Mouse (Mus musculus) embryonic facial prominence, embryonic 15.5 days (tissue): ENCODE results near the gene Sdcbp2. TPM values are rescaled to one million over a fixed set of nuclear protein-coding genes. Genes with fewer than 3 reads are reported as not detected.

Experiments used
- ATAC-seq: fragments of 200-750 bp; cut with Nextera tagmentation; 2 replicates; pipeline ENCODE4 v1.8.0; 2017; ENCODE audit warnings: low read depth, moderate TSS enrichment; ENCODE audit not compliant: insufficient number of reproducible peaks, low FRiP score, low TSS enrichment
- H3K27ac ChIP-seq: fragments of 300-500 bp; sonication (generic); replicated peaks from 2 replicates; pipeline ENCODE4 v1.5.1; 2015; ENCODE audit warnings: mild to moderate bottlenecking, inconsistent platforms
- H3K27me3 ChIP-seq: fragments of 300-500 bp; sonication (generic); 2 replicates; pipeline ENCODE4 v1.6.1; 2015; ENCODE audit warnings: inconsistent platforms
- H3K36me3 ChIP-seq: fragments of 300-500 bp; sonication (generic); 2 replicates; pipeline ENCODE4 v1.6.1; 2015; ENCODE audit warnings: mild to moderate bottlenecking, inconsistent platforms
- H3K4me1 ChIP-seq: fragments of 300-500 bp; sonication (generic); 2 replicates; pipeline ENCODE4 v1.6.1; 2015; ENCODE audit warnings: inconsistent platforms
- H3K4me2 ChIP-seq: fragments of 300-500 bp; sonication (generic); replicated peaks from 2 replicates; pipeline ENCODE4 v1.6.1; 2015; ENCODE audit warnings: mild to moderate bottlenecking, inconsistent platforms
- H3K4me3 ChIP-seq: fragments of 300-500 bp; sonication (generic); replicated peaks from 2 replicates; pipeline ENCODE4 v1.5.1; 2015; ENCODE audit warnings: mild to moderate bottlenecking, inconsistent platforms
- H3K9ac ChIP-seq: fragments of 300-500 bp; sonication (generic); 2 replicates; pipeline ENCODE4 v1.6.1; 2015; ENCODE audit warnings: inconsistent platforms
- H3K9me3 ChIP-seq: fragments of 300-500 bp; sonication (generic); replicated peaks from 2 replicates; pipeline ENCODE4 v1.6.1; 2016; ENCODE audit warnings: inconsistent platforms
- WGBS: fragments of 180-500 bp; shearing (Covaris S2); methylation state at CpG from one replicate; pipeline ENCODE4 v1.1.7; 2015; 5-methylcytosine and 5-hydroxymethylcytosine counted together
- polyA plus RNA-seq: library from polyadenylated mRNA; unstranded; fragments of >200 nt; fragmentation: Nextera tagmentation; extraction: Ambion mirVana; gene quantifications from 2 replicates; pipeline ENCODE4 v1.2.1, GENCODE M21; 2015

Gene Sdcbp2
- 2.3 and 3.4 TPM in 2 replicates for polyA plus RNA-seq

GRCm38 (mm10) chr2:151571873-151572700 lies at the start of gene Sdcbp2:
Gene Sdcbp2 (plus strand): TSS chr2:151572622.
- peaks cover 12% of the 10 kb centered on the region for H3K4me1 ChIP-seq
- no peak within 1 kb of the TSS for H3K4me3 ChIP-seq
- H3K9ac ChIP-seq, result no peak within 1 kb of the TSS
- no peak for ATAC-seq
- H3K9me3 ChIP-seq, result no peaks in the 10 kb centered on the region
- H3K27ac ChIP-seq, result no peak within 1 kb of the TSS
- no peaks in the 10 kb centered on the region for H3K36me3 ChIP-seq
- no peaks in the 10 kb centered on the region; the same call in 1 of the 2 replicates for H3K27me3 ChIP-seq
- 65% methylated on average over 17 of the region's 17 CpGs for WGBS
- H3K4me2 ChIP-seq, result no peak within 1 kb of the TSS

GRCm38 (mm10) chr2:151524324-151525041 lies 47.9 kb upstream of the Sdcbp2 start:
- no peak for ATAC-seq
- Histone ChIP-seq H3K4me1 (no peaks in the 10 kb centered on the region), H3K27ac (no peak overlapping the region), H3K27me3 (no peaks in the 10 kb centered on the region), H3K4me3 (no peak overlapping the region), H3K36me3 (0 out of 2 replicates have a peak, but pooled peaks cover 12% of the 10 kb centered on the region), H3K4me2 (no peak overlapping the region), H3K9ac (no peak overlapping the region), H3K9me3 (no peaks in the 10 kb centered on the region)
- WGBS, result 62% methylated on average over 4 of the region's 4 CpGs

GRCm38 (mm10) chr2:151525520-151525919 lies 46.9 kb upstream of the Sdcbp2 start:
- Histone ChIP-seq H3K27me3 (no peaks in the 10 kb centered on the region), H3K36me3 (0 out of 2 replicates have a peak, but pooled peaks cover 5% of the 10 kb centered on the region), H3K9ac (no peak overlapping the region), H3K27ac (no peak overlapping the region), H3K4me2 (no peak overlapping the region), H3K4me1 (no peaks in the 10 kb centered on the region), H3K4me3 (no peak overlapping the region), H3K9me3 (no peaks in the 10 kb centered on the region)
- WGBS, result 71% methylated on average over 2 of the region's 2 CpGs
- ATAC-seq, result no peak

GRCm38 (mm10) chr2:151528066-151528465 lies 44.4 kb upstream of the Sdcbp2 start:
- 76% methylated on average over 1 of the region's 1 CpGs for WGBS
- Histone ChIP-seq H3K27ac (no peak overlapping the region), H3K9ac (no peak overlapping the region), H3K27me3 (no peaks in the 10 kb centered on the region), H3K4me2 (no peak overlapping the region), H3K4me1 (no peaks in the 10 kb centered on the region), H3K36me3 (no peaks in the 10 kb centered on the region), H3K4me3 (no peak overlapping the region), H3K9me3 (no peaks in the 10 kb centered on the region)
- ATAC-seq, result no peak

- Histone ChIP-seq H3K9ac (no peak overlapping the region), H3K4me1 (no peaks in the 10 kb centered on the region), H3K27me3 (no peaks in the 10 kb centered on the region), H3K4me2 (no peak overlapping the region), H3K4me3 (no peak overlapping the region), H3K9me3 (no peaks in the 10 kb centered on the region), H3K36me3 (no peaks in the 10 kb centered on the region), H3K27ac (no peak overlapping the region)
- ATAC-seq, result no peak
These were observed 43.3 kb upstream of the Sdcbp2 start for GRCm38 (mm10) chr2:151529169-151529568.

- H3K27ac ChIP-seq, result no peak overlapping the region
- no peak for ATAC-seq
- WGBS, result 53% methylated on average over 8 of the region's 8 CpGs
These were observed 41.8 kb upstream of the Sdcbp2 start for GRCm38 (mm10) chr2:151530378-151531230.

GRCm38 (mm10) chr2:151533632-151534031 lies 38.8 kb upstream of the Sdcbp2 start:
- 79% methylated on average over 6 of the region's 6 CpGs for WGBS
- Histone ChIP-seq H3K4me2 (no peak overlapping the region), H3K9ac (no peak overlapping the region), H3K4me1 (peaks cover 7% of the 10 kb centered on the region; the same call in 1 of the 2 replicates), H3K27ac (no peak overlapping the region), H3K27me3 (no peaks in the 10 kb centered on the region), H3K4me3 (no peak overlapping the region), H3K36me3 (no peaks in the 10 kb centered on the region), H3K9me3 (no peaks in the 10 kb centered on the region)
- no peak for ATAC-seq

More at GRCm38 (mm10) chr2:151530378-151531230, 41.8 kb upstream of the Sdcbp2 start:
- no peaks in the 10 kb centered on the region for H3K36me3 ChIP-seq
- H3K4me1 ChIP-seq, result no peaks in the 10 kb centered on the region
- H3K4me2 ChIP-seq, result no peak overlapping the region
- H3K9me3 ChIP-seq, result no peaks in the 10 kb centered on the region
- no peak overlapping the region for H3K4me3 ChIP-seq
- H3K27me3 ChIP-seq, result no peaks in the 10 kb centered on the region
- H3K9ac ChIP-seq, result no peak overlapping the region

GRCm38 (mm10) chr2:151535961-151536617 lies 36.3 kb upstream of the Sdcbp2 start:
- WGBS, result 50% methylated on average over 1 of the region's 1 CpGs
- no peak overlapping the region for H3K9ac ChIP-seq
- ATAC-seq, result no peak
- no peaks in the 10 kb centered on the region for H3K9me3 ChIP-seq
- no peaks in the 10 kb centered on the region for H3K27me3 ChIP-seq
- peak overlapping the region; percentile 23 for H3K27ac ChIP-seq
- no peak overlapping the region for H3K4me2 ChIP-seq
- no peak overlapping the region for H3K4me3 ChIP-seq
- no peaks in the 10 kb centered on the region for H3K36me3 ChIP-seq
- peaks cover 7% of the 10 kb centered on the region; the same call in 1 of the 2 replicates for H3K4me1 ChIP-seq

GRCm38 (mm10) chr2:151536618-151536974 lies 35.8 kb upstream of the Sdcbp2 start:
- Histone ChIP-seq H3K4me3 (no peak overlapping the region), H3K27me3 (no peaks in the 10 kb centered on the region), H3K4me1 (peaks cover 11% of the 10 kb centered on the region), H3K9me3 (no peaks in the 10 kb centered on the region), H3K27ac (peak overlapping the region; percentile 23), H3K36me3 (no peaks in the 10 kb centered on the region), H3K4me2 (no peak overlapping the region), H3K9ac (no peak overlapping the region)
- no peak for ATAC-seq
- WGBS, result 44% methylated on average over 5 of the region's 5 CpGs

- H3K27ac ChIP-seq, result no peak overlapping the region
- no peak overlapping the region for H3K9ac ChIP-seq
- H3K4me3 ChIP-seq, result no peak overlapping the region
- H3K4me1 ChIP-seq, result peaks cover 18% of the 10 kb centered on the region
- 61% methylated on average over 4 of the region's 4 CpGs for WGBS
- ATAC-seq, result no peak
- no peaks in the 10 kb centered on the region for H3K36me3 ChIP-seq
- H3K9me3 ChIP-seq, result no peaks in the 10 kb centered on the region
- H3K27me3 ChIP-seq, result no peaks in the 10 kb centered on the region
- no peak overlapping the region for H3K4me2 ChIP-seq
These were observed 33.8 kb upstream of the Sdcbp2 start for GRCm38 (mm10) chr2:151538646-151539045.
